Comparison of ENCODE assay signal across 13 mouse cellular contexts in genomic region chr3:157272379-157272778, GRCm38 (mm10).
"Had no signal": no experiment of that assay in that cellular context is flagged by ENCODE, and none has a peak within 500 bp of the region (broad histone marks: within the 10 kb centered on the region; RNA-seq: fewer than 3 reads in every experiment).

No protein-coding gene starts in this region.

- H3K27me3 ChIP-seq: kidney, embryonic 15.5 days; limb, embryonic 15.5 days; liver, embryonic 12.5 days; neural tube, embryonic 13.5 days had no signal

- H3K36me3 ChIP-seq: kidney, embryonic 15.5 days; limb, embryonic 15.5 days; liver, embryonic 12.5 days; midbrain, embryonic 10.5 days; neural tube, embryonic 13.5 days had no signal

- H3K9me3 ChIP-seq: kidney, embryonic 15.5 days; limb, embryonic 15.5 days; liver, embryonic 12.5 days; midbrain, embryonic 10.5 days; neural tube, embryonic 13.5 days had no signal

- DNase-seq: kidney, postnatal 14 days; lung, embryonic 14.5 days; lung, postnatal 14 days; retina, postnatal 1 day; right cerebral cortex, postnatal 25 days; thymus, postnatal 4 days had no signal

- H3K27ac ChIP-seq: kidney, embryonic 15.5 days; left cerebral cortex, adult 2 months; limb, embryonic 15.5 days; liver, embryonic 12.5 days; midbrain, embryonic 10.5 days; neural tube, embryonic 13.5 days had no signal

- ATAC-seq: liver, embryonic 12.5 days; midbrain, embryonic 16.5 days had no signal

- H3K4me1 ChIP-seq: kidney, embryonic 15.5 days; limb, embryonic 15.5 days; liver, embryonic 12.5 days; midbrain, embryonic 10.5 days; neural tube, embryonic 13.5 days had no signal

- H3K4me2 ChIP-seq: kidney, embryonic 15.5 days; limb, embryonic 15.5 days; liver, embryonic 12.5 days; lung, embryonic 14.5 days; neural tube, embryonic 13.5 days had no signal

- H3K4me3 ChIP-seq: kidney, embryonic 15.5 days; left cerebral cortex, adult 2 months; limb, embryonic 15.5 days; liver, embryonic 12.5 days; midbrain, embryonic 10.5 days; neural tube, embryonic 13.5 days had no signal

- H3K9ac ChIP-seq: kidney, embryonic 15.5 days; limb, embryonic 15.5 days; liver, embryonic 12.5 days; lung, embryonic 14.5 days; neural tube, embryonic 13.5 days had no signal
